Mouse (Mus musculus): ENCODE measurements around the gene Ascc1.
"Not testable (repeated sequence)": the region's sequence is repeated elsewhere in the genome, so short reads cannot be mapped to it uniquely, and the experiment has no call there.

Ascc1 gene

DNA sequence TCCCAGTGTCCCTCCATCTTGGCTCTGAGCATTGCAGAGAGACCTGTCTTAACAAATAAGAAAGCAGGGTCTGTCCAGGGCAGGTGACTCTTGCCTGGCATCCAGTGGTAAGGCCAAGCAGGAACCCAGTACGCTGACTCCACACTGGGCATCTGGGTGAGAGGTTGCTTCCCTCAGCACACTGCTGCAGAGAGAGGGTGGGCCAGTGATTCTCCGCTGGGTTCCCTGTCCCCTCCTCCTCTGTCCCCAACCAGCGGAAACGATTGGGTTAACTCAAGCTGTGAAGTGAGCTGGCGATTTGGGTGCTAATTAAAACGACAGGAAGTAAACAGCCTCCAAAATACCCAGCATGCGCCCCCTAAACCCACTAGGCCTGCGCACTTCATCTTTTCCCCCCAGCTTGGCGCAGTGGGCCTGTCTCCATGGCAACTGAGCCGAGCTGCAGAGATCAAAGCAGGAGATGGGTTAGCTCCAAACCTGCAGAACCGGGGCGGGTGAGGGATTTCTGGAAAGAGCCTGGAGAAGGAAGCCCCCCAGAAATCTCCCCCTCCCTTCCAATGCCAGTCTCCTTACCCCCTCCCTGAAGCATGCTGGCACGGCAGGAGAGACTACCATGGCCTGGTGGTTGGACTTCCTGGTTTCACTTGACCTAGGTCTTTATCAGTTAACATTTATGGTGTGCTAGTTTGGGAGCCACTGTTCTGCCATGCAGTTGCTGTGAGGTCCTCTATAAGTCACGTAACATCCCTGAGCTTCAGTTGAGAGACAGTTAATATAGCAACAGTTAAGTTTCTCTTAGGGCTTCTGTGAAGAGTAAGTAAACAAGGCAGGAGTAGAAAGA, 113.0 kb downstream of the Ascc1 start:
- no peak for DNase-seq (ENCODE audit: low read depth, low spot score)

DNA sequence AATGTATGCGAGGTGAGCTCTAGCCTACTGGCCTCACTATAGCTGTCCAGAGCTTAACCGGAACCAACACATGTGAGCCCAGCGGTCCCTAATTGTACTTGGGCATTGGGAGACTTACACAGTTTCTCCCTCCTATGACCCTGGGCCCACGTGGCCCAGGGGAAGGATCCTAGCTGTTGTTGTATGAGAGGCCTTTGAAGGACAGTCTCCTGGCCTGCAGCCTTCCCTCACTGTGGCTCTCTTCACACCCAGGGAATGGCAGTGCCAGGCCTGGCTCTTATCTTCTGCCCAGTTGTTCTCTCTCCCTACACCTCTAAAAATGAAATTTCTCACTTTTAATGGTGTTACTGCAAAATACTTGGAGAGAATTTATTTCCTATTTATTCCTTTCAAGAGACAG, 114.4 kb downstream of the Ascc1 start:
- DNase-seq (ENCODE audit: low read depth, low spot score): no peak

- DNase-seq (ENCODE audit: low read depth, low spot score): no peak
Observed at GRCm38 (mm10) chr10:60118464-60118863, 115.9 kb downstream of the Ascc1 start.

DNA sequence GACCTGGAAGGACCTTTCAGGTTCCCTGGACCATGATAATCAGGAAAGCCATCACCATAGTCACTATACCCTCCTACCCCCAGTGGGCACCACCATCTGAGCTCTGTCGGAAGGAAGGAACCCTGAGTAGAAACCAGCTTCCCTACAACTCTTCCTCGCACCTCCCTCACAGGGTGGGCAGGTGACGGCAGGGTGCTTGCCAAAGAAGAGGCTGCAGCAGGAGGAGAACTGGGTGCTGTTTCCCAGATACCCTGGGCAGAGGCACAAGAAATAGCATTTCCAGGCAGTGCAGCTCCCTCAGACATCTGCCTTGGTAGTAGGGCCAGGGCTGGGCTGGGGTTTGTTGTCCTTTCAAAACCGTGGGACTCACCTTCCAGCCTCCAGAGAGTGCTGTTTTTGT, 118.0 kb downstream of the Ascc1 start:
- DNase-seq (ENCODE audit: low read depth, low spot score): no peak

DNA sequence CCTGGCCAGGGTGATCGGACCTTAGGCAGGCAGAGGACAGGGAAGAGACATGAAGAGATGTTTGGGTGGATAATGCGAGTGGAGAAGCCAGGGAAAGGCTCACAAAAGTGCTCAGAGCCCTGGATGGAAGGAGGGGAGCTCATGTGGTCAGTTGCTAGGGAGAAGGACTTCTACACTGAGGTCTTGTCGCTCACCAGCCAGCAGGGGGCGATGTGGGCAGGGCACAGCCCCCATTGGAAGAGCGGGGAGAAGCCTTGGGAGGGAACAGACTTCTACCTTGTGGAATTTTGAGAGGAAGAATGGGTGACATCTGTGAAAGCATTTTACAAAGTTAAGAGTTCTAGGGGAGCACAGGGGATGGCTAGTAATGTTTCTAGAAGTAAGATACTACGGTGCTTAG, 121.5 kb downstream of the Ascc1 start:
- DNase-seq (ENCODE audit: low read depth, low spot score): no peak

DNA sequence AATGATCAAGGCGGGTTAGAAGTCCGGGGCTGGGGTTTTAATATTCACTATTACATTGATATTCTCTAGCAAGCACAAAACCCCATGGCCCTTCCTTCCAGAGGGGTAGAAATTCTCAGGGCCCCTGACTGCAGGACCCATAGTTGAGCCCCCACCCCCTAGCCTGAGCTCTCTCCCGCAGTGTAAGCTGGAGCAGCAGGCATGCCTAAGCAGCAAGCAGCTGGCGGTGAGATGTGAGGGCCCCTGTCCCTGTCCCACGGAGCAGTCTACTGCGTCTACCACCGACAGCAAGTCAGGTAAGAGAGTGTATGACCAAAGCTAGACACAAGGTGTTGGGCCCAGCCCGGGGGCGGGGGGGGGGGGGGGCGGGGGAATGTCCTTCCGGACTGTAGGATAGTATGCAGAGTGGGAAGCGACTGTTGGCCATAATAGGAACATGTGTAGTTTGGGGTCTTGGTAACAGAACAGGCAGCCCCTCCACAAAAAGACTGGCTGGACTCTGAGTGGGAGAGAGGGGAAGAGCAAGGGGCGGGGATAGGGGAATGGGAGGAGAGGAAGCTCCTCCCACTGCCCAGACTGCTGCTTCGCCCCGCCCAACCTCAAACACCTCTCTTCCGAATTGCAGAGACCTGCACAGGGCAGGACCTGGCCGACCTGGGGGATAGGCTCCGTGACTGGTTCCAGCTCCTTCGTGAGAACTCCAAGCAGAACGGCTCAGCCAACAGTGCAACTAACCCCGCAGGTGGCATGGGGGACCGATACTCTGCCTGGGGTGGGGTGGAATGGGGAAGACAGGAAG, 123.1 kb downstream of the Ascc1 start:
- no peak for DNase-seq (ENCODE audit: low read depth, low spot score)

- no peak for DNase-seq (ENCODE audit: low read depth, low spot score)
Observed at GRCm38 (mm10) chr10:60128287-60128686, 125.7 kb downstream of the Ascc1 start.

GRCm38 (mm10) chr10:60130504-60130903, 127.9 kb downstream of the Ascc1 start:
- no peak for DNase-seq (ENCODE audit: low read depth, low spot score)

GRCm38 (mm10) chr10:60133501-60133900, 130.9 kb downstream of the Ascc1 start:
- peak; percentile 30 for DNase-seq (ENCODE audit: low read depth, low spot score)

DNA sequence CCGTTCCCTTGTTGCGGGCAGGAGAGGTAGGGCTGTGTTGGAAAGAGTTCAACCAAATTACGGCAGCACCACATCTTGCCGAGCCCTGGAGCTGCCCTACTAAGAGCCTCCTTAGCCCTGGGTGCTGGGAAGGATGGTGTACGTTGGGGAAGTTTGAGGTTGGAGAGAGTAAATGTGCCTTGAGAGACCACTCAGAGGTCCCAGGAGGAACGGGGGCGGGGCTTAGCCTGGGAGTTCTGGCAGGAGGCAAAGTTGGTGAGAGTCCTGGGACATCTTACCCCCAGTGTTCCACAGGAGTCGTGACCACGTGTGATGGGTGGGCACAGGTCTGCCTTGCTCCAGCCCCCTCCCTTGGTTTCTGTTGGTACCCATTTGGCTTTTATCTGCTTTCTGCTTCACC, 131.6 kb downstream of the Ascc1 start:
- no peak for DNase-seq (ENCODE audit: low read depth, low spot score)

- not testable (repeated sequence) for DNase-seq (ENCODE audit: low read depth, low spot score)
Observed at GRCm38 (mm10) chr10:60136010-60136409, 133.4 kb downstream of the Ascc1 start.

GRCm38 (mm10) chr10:60136935-60137334, 134.3 kb downstream of the Ascc1 start:
- DNase-seq (ENCODE audit: low read depth, low spot score): no peak

DNA sequence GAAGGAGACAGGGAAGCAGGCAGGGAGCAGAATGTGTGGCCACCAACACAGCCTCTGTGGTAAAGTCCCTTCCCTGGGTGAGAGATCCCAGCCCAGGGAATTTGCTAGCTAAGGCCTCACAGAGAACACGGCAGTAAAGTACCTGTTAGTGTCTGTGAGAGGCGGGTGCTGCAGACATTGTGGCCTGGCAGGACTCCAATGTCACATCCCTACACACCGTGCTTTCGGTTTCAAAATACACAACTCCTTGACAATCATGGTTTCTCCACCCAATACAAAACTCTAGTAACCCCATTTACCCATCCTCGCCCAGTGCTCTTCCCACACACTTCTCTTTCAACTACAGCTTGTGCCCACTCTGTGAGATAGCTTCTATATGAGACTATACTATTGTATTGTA, 136.1 kb downstream of the Ascc1 start:
- DNase-seq (ENCODE audit: low read depth, low spot score): no peak

DNA sequence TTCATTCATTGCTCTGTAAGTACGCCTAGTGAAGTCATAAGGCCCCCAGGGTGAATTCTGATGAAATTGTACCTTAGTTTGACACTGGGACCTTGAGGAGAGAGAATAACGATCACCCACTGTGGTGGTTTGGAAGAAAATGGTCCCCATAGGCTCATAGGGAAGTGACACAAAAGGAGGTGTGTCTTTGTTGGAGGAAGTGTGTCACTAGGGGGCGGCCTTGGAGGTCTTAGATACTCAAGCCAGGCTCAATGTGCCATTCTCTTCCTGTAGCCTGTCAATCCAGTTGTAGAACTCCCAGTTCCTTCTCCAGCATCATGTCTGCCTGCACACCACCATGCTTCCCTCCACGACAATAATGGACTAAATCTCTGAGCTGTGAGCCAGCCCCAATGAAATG, 138.1 kb downstream of the Ascc1 start:
- DNase-seq (ENCODE audit: low read depth, low spot score): no peak

GRCm38 (mm10) chr10:60141656-60142160, 139.1 kb downstream of the Ascc1 start:
- no peak for DNase-seq (ENCODE audit: low read depth, low spot score)

- DNase-seq (ENCODE audit: low read depth, low spot score): not testable (repeated sequence)
Observed at GRCm38 (mm10) chr10:60147510-60148047, 145.0 kb downstream of the Ascc1 start.

DNA sequence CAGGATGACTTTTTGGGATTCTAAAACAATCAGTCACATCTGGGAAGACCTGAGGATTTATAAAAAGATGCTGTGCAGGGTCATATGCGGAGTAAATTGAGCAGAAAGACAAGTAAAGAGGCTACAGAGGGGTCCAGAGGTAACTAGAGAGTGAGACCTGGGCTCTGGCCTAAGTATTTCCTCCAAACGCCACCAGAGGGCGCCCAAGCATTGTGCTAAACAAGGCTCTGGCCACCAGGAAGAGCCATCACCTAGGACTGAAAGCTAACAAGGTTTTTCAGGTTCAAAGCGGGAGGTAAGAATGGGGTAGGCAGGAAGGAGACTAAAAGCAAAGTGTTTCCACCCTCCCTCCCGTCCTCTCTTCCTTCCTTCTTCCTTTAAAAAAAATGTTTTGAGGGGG, 145.5 kb downstream of the Ascc1 start:
- peak; percentile 78 for DNase-seq (ENCODE audit: low read depth, low spot score)

All from embryo, embryonic 11.5 days (tissue).